ENCODE assay signal across 21 mouse cellular contexts in genomic region chr1:156964586-156964932, GRCm38 (mm10). TPM values are rescaled to one million over a fixed set of nuclear protein-coding genes. Genes with fewer than 3 reads are reported as not detected.
DNase-seq lines count a peak whose midpoint lies in the region; ATAC-seq and TF ChIP-seq lines count a peak whose summit lies in the region.
"Had no signal": no experiment of that assay in that cellular context is flagged by ENCODE, and none has a peak within 500 bp of the region (broad histone marks: within the 10 kb centered on the region; RNA-seq: fewer than 3 reads in every experiment).

No protein-coding gene starts in this region.

- H3K36me3 ChIP-seq in forebrain, embryonic 12.5 days (replicated peaks) = no peaks in the 10 kb centered on the region
- no peaks in the 10 kb centered on the region for H3K36me3 ChIP-seq in forebrain, postnatal 0 days (ENCODE audit: insufficient read depth)
- H3K36me3 ChIP-seq in hindbrain, embryonic 13.5 days = no peaks in the 10 kb centered on the region
- no peaks in the 10 kb centered on the region for H3K36me3 ChIP-seq in hindbrain, embryonic 14.5 days (replicated peaks; ENCODE audit: control insufficient read depth, insufficient read depth)
- H3K36me3 ChIP-seq in limb, embryonic 14.5 days (ENCODE audit: control insufficient read depth, insufficient read depth, low read length) = no peaks in the 10 kb centered on the region
- no peaks in the 10 kb centered on the region for H3K36me3 ChIP-seq in intestine, embryonic 15.5 days
- no peaks in the 10 kb centered on the region for H3K36me3 ChIP-seq in thymus, adult 2 months (ENCODE audit: control insufficient read depth, insufficient read depth, low read length)
- H3K36me3 ChIP-seq: heart, embryonic 15.5 days; hindbrain, embryonic 15.5 days; midbrain, embryonic 13.5 days had no signal

- no peak for DNase-seq in forebrain, postnatal 0 days
- DNase-seq in hindbrain, embryonic 14.5 days (ENCODE audit: low spot score) = no peak
- peak; percentile 34 for DNase-seq in limb, embryonic 14.5 days (ENCODE audit: low spot score)
- DNase-seq in thymus, adult 2 months = no peak
- DNase-seq: adrenal gland, adult 8-10 months; cerebellum, adult 18-20 months; kidney, adult 11 months; kidney, postnatal 25 days; lung, adult 2 months; right cerebral cortex, adult 18-20 months; thymus, postnatal 14 days had no signal

- H3K27ac ChIP-seq in forebrain, embryonic 12.5 days = 0 out of 2 replicates have a peak overlapping the region, but pooled peaks have one; percentile 9
- no peak overlapping the region for H3K27ac ChIP-seq in forebrain, postnatal 0 days (ENCODE audit: low read depth, low read length)
- peak overlapping the region; percentile 23; the same call in 1 of the 2 replicates for H3K27ac ChIP-seq in hindbrain, embryonic 13.5 days
- no peak overlapping the region for H3K27ac ChIP-seq in hindbrain, embryonic 14.5 days
- H3K27ac ChIP-seq in limb, embryonic 14.5 days (replicated peaks; ENCODE audit: low read depth, low read length) = no peak overlapping the region
- H3K27ac ChIP-seq in intestine, embryonic 15.5 days = no peak overlapping the region
- H3K27ac ChIP-seq in thymus, adult 2 months (ENCODE audit: control insufficient read depth, insufficient read depth, low read length) = no peak overlapping the region
- H3K27ac ChIP-seq: heart, embryonic 15.5 days; hindbrain, embryonic 15.5 days; macrophage had no signal

- no peak for TF ChIP-seq CTCF in forebrain, postnatal 0 days (IDR thresholded peaks at IDR 0.05; ENCODE audit: low read depth)
- TF ChIP-seq CTCF in thymus, adult 2 months (IDR thresholded peaks at IDR 0.05; ENCODE audit: borderline replicate concordance, control insufficient read depth, extremely low read depth, insufficient read depth, low read length, poor library complexity) = no peak

- H3K27me3 ChIP-seq in forebrain, embryonic 12.5 days = no peaks in the 10 kb centered on the region
- H3K27me3 ChIP-seq in forebrain, postnatal 0 days (ENCODE audit: insufficient read depth, low read length) = no peaks in the 10 kb centered on the region
- no peaks in the 10 kb centered on the region for H3K27me3 ChIP-seq in hindbrain, embryonic 13.5 days
- H3K27me3 ChIP-seq in hindbrain, embryonic 14.5 days (ENCODE audit: control insufficient read depth, insufficient read depth, low read length) = no peaks in the 10 kb centered on the region
- H3K27me3 ChIP-seq in limb, embryonic 14.5 days (ENCODE audit: control insufficient read depth, insufficient read depth, low read length) = no peaks in the 10 kb centered on the region; the same call in 1 of the 2 replicates
- H3K27me3 ChIP-seq in intestine, embryonic 15.5 days (replicated peaks) = no peaks in the 10 kb centered on the region
- H3K27me3 ChIP-seq in thymus, adult 2 months (ENCODE audit: control insufficient read depth, insufficient read depth, low read length) = no peaks in the 10 kb centered on the region
- H3K27me3 ChIP-seq: heart, embryonic 15.5 days; hindbrain, embryonic 15.5 days; midbrain, embryonic 13.5 days had no signal

- no peak for ATAC-seq in forebrain, embryonic 12.5 days (ENCODE audit: low FRiP score)
- no peak for ATAC-seq in forebrain, postnatal 0 days
- ATAC-seq in hindbrain, embryonic 13.5 days (ENCODE audit: low FRiP score) = no peak
- no peak for ATAC-seq in hindbrain, embryonic 14.5 days (ENCODE audit: low FRiP score)
- 0 out of 2 replicates have a peak, but pooled peaks have one; percentile 15 for ATAC-seq in common myeloid progenitor, adult 5-6 weeks (replicated peaks; ENCODE audit: low read depth, poor library complexity, severe bottlenecking)
- peak; percentile 76; the same call in 1 of the 2 replicates for ATAC-seq in limb, embryonic 14.5 days (ENCODE audit: low FRiP score, low read depth)
- no peak for ATAC-seq in intestine, embryonic 15.5 days

- no peak overlapping the region for H3K4me3 ChIP-seq in forebrain, embryonic 12.5 days (replicated peaks)
- H3K4me3 ChIP-seq in forebrain, postnatal 0 days (ENCODE audit: low read depth, low read length) = no peak overlapping the region
- H3K4me3 ChIP-seq in hindbrain, embryonic 13.5 days = no peak overlapping the region
- no peak overlapping the region for H3K4me3 ChIP-seq in hindbrain, embryonic 14.5 days (replicated peaks; ENCODE audit: low read length)
- H3K4me3 ChIP-seq in limb, embryonic 14.5 days (replicated peaks; ENCODE audit: low read length) = no peak overlapping the region
- H3K4me3 ChIP-seq in intestine, embryonic 15.5 days (replicated peaks) = no peak overlapping the region
- H3K4me3 ChIP-seq in thymus, adult 2 months (ENCODE audit: control insufficient read depth, insufficient read depth, low read length) = no peak overlapping the region
- H3K4me3 ChIP-seq: erythroblast, embryonic 14.5 days; heart, embryonic 15.5 days; hindbrain, embryonic 15.5 days; midbrain, embryonic 13.5 days had no signal

- no peaks in the 10 kb centered on the region for H3K9me3 ChIP-seq in forebrain, embryonic 12.5 days
- no peaks in the 10 kb centered on the region for H3K9me3 ChIP-seq in forebrain, postnatal 0 days (ENCODE audit: low read length)
- no peaks in the 10 kb centered on the region for H3K9me3 ChIP-seq in hindbrain, embryonic 13.5 days
- no peaks in the 10 kb centered on the region for H3K9me3 ChIP-seq in hindbrain, embryonic 14.5 days (ENCODE audit: control insufficient read depth, low read length)
- H3K9me3 ChIP-seq in limb, embryonic 14.5 days (ENCODE audit: control insufficient read depth, low read length) = no peaks in the 10 kb centered on the region
- no peaks in the 10 kb centered on the region for H3K9me3 ChIP-seq in intestine, embryonic 15.5 days
- H3K9me3 ChIP-seq: heart, embryonic 15.5 days; hindbrain, embryonic 15.5 days; midbrain, embryonic 13.5 days had no signal

- 77% methylated on average over 4 of the region's 4 CpGs for WGBS in forebrain, embryonic 12.5 days
- WGBS in forebrain, postnatal 0 days = 76% methylated on average over 4 of the region's 4 CpGs
- 86% methylated on average over 4 of the region's 4 CpGs for WGBS in hindbrain, embryonic 13.5 days
- 80% methylated on average over 4 of the region's 4 CpGs for WGBS in hindbrain, embryonic 14.5 days
- 37% methylated on average over 4 of the region's 4 CpGs for WGBS in limb, embryonic 14.5 days
- WGBS in intestine, embryonic 15.5 days = 63% methylated on average over 4 of the region's 4 CpGs
- 96% methylated on average over 4 of the region's 4 CpGs for WGBS in thymus, adult 2 months

- no peak overlapping the region for H3K9ac ChIP-seq in forebrain, embryonic 12.5 days
- no peak overlapping the region for H3K9ac ChIP-seq in forebrain, postnatal 0 days
- no peak overlapping the region for H3K9ac ChIP-seq in hindbrain, embryonic 13.5 days
- H3K9ac ChIP-seq in hindbrain, embryonic 14.5 days = no peak overlapping the region
- no peak overlapping the region for H3K9ac ChIP-seq in limb, embryonic 14.5 days (ENCODE audit: low read depth, low read length, severe bottlenecking)
- H3K9ac ChIP-seq in intestine, embryonic 15.5 days = no peak overlapping the region
- H3K9ac ChIP-seq: heart, embryonic 15.5 days; hindbrain, embryonic 15.5 days; midbrain, embryonic 13.5 days had no signal

- no peak overlapping the region for H3K4me2 ChIP-seq in forebrain, embryonic 12.5 days
- H3K4me2 ChIP-seq in forebrain, postnatal 0 days (ENCODE audit: low read depth) = no peak overlapping the region
- no peak overlapping the region for H3K4me2 ChIP-seq in hindbrain, embryonic 13.5 days
- no peak overlapping the region for H3K4me2 ChIP-seq in hindbrain, embryonic 14.5 days (replicated peaks)
- no peak overlapping the region for H3K4me2 ChIP-seq in limb, embryonic 14.5 days (replicated peaks; ENCODE audit: low read depth, low read length, severe bottlenecking)
- H3K4me2 ChIP-seq in intestine, embryonic 15.5 days (replicated peaks) = no peak overlapping the region
- H3K4me2 ChIP-seq: heart, embryonic 15.5 days; hindbrain, embryonic 15.5 days; liver, embryonic 11.5 days; midbrain, embryonic 13.5 days had no signal

- H3K4me1 ChIP-seq in forebrain, embryonic 12.5 days = no peaks in the 10 kb centered on the region
- H3K4me1 ChIP-seq in forebrain, postnatal 0 days (ENCODE audit: insufficient read depth) = no peaks in the 10 kb centered on the region
- peaks cover 9% of the 10 kb centered on the region; the same call in 1 of the 2 replicates for H3K4me1 ChIP-seq in hindbrain, embryonic 13.5 days (replicated peaks)
- no peaks in the 10 kb centered on the region for H3K4me1 ChIP-seq in hindbrain, embryonic 14.5 days (replicated peaks; ENCODE audit: control insufficient read depth, insufficient read depth, low read length)
- H3K4me1 ChIP-seq in limb, embryonic 14.5 days (ENCODE audit: control insufficient read depth, insufficient read depth, low read length) = peaks cover 10% of the 10 kb centered on the region; the same call in 1 of the 2 replicates
- H3K4me1 ChIP-seq in intestine, embryonic 15.5 days (replicated peaks) = no peaks in the 10 kb centered on the region
- no peaks in the 10 kb centered on the region for H3K4me1 ChIP-seq in thymus, adult 2 months (replicated peaks; ENCODE audit: control insufficient read depth, insufficient read depth, low read length)
- H3K4me1 ChIP-seq: hindbrain, embryonic 15.5 days had no signal

- TF ChIP-seq POLR2A in limb, embryonic 14.5 days (IDR thresholded peaks at IDR 0.05; ENCODE audit: borderline replicate concordance, extremely low read depth, insufficient read depth, insufficient read length) = no peak
- no peak for TF ChIP-seq POLR2A in thymus, adult 2 months (IDR thresholded peaks at IDR 0.05; ENCODE audit: control insufficient read depth, extremely low read depth, insufficient read depth, low read length, poor library complexity)

RNA-seq across cellular contexts. Expression of gene Ralgps2, which starts 25.1 kb away (rescaled TPM):
- polyA plus RNA-seq in forebrain, embryonic 12.5 days (2016; fragmentation: Nextera tagmentation; extraction: Ambion mirVana) = 109 and 111 TPM in 2 replicates
- total RNA-seq in forebrain, postnatal 0 days (2014; rRNA removed) = 94.9 and 101 TPM in 2 replicates
- polyA plus RNA-seq in forebrain, postnatal 0 days (2015; fragmentation: Nextera tagmentation; extraction: Ambion mirVana) = 59.7 and 85.9 TPM in 2 replicates
- 118 TPM in 2 replicates for polyA plus RNA-seq in hindbrain, embryonic 13.5 days (2015; fragmentation: Nextera tagmentation; extraction: Ambion mirVana)
- polyA plus RNA-seq in hindbrain, embryonic 14.5 days (2014; fragmentation: Nextera tagmentation; extraction: Ambion mirVana) = 85.6 and 89.5 TPM in 2 replicates
- 35.6 and 36.2 TPM in 2 replicates for total RNA-seq in common myeloid progenitor, adult 5-6 weeks (2017)
- polyA plus RNA-seq in limb, embryonic 14.5 days (2012; rRNA removed) = 20.9 and 33.6 TPM in 2 replicates
- polyA plus RNA-seq in limb, embryonic 14.5 days (2014; fragmentation: Nextera tagmentation; extraction: Ambion mirVana) = 63.7 and 73.8 TPM in 2 replicates
- polyA plus RNA-seq in intestine, embryonic 15.5 days (2015; fragmentation: Nextera tagmentation; extraction: Ambion mirVana) = 36.5 and 41.3 TPM in 2 replicates
- 25.2 and 28.9 TPM in 2 replicates for polyA plus RNA-seq in thymus, adult 2 months (2012; rRNA removed)

Comparison
In these comparisons a context has a peak if more than half of its experiments do, and no peak if none do; other contexts are left out.
1. H3K27ac ChIP-seq: peak in forebrain, embryonic 12.5 days (single experiment) and hindbrain, embryonic 13.5 days (single experiment); none in forebrain, postnatal 0 days (single experiment), hindbrain, embryonic 14.5 days (single experiment), limb, embryonic 14.5 days (single experiment), intestine, embryonic 15.5 days (single experiment) and thymus, adult 2 months (single experiment).
2. ATAC-seq: peak in common myeloid progenitor, adult 5-6 weeks (single experiment) and limb, embryonic 14.5 days (single experiment); none in forebrain, embryonic 12.5 days (single experiment), forebrain, postnatal 0 days (single experiment), hindbrain, embryonic 13.5 days (single experiment), hindbrain, embryonic 14.5 days (single experiment) and intestine, embryonic 15.5 days (single experiment).